Mouse (Mus musculus): ENCODE measurements around the gene Cacna2d3. TPM values are rescaled to one million over a fixed set of nuclear protein-coding genes. Genes with fewer than 3 reads are reported as not detected.

Gene Cacna2d3
- total RNA-seq, 1 experiment from 2014 or later, result 3.7 TPM

DNA sequence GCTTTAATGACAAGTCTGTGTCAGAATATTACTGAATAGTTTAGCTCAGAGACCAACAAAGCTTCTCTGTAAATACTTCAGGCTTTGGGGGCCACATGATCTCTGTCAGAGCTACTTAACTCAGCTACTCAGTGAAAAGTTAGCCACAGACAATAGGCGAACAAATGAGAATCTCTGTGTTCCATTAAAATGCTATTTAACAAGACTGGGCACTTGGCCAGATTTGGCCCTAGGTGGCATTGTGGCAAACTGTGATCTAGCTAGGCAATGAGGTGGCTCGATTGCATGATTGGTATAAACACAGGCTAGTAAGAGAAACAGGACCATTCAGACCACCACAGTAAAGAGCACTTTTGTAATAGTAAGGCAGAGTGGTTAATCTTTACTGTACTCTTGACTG is 478.1 kb downstream of the Cacna2d3 start:
- no peak for DNase-seq

DNA sequence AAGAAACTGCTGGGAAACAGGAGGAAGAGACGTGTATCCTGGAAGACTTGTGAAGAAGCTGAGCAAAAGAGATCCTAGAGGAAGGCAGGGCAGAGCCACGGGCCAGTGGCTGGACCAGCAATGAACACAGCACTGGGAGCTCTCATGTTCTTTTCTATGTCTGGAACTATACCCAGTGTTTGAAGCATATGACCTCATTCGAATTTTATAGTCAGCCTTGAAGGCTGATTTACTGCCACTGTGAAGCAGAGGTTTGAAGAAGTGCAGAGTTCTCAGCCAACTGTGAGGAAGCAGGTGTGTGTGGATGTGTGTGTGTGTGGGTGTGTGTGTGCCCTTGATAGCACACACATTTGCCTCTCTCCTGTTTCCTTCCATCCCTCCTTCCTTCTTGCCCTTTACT is 483.2 kb downstream of the Cacna2d3 start:
- DNase-seq, result no peak

DNA sequence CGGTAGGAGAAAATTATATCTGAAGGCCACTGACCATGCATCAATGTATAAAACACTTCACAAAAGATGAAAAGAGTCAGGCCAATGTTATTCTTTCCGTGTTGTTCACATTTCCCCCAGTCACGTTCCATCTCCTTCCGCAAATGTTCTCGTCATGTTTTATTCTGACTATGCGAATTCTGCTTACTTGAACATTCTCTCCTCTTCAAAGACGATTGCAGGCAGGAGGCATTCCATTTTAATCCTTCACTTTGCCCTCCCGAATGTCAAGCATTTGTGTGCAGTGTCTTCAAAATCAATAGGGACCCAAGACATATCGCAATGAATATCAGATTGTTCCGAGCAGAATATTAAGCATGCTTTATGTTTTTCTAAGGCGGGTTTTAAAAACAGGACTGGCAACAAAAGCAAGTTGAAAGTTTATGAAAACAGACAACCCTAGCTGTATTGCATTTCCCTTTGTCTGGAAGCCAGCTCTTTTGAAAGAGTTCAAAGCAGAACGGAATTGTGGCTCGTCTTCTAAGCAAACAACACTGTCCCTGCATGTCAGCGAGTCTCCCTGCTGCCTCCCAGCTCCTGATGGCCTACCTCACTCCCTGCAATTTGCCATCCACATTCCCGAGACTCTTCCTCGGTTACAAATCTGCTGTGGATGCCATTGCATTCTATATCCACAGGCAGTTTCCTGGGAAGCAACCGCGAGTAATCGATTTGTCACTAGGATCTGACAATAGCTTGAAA is 492.5 kb downstream of the Cacna2d3 start:
- no peak for DNase-seq

DNA sequence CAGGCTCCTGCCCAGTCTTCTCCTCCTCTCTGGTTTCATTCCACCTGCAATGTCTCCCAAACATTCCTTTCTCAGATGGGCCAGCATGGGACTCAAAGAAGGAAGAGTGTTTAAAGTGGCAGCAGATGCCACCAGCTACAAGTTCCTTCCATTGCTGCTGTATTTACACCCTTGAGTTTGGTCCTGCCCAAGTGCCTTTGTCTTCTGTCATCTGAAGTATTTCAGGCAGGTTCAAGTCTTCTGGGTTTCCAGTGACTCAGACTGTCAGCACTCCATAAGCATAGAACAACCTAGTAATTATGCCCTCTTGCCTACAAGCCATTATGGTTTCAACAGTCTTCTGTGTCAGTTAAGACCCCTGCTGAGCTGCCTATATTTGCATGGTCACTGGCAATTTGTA is 493.2 kb downstream of the Cacna2d3 start:
- no peak for DNase-seq

DNA sequence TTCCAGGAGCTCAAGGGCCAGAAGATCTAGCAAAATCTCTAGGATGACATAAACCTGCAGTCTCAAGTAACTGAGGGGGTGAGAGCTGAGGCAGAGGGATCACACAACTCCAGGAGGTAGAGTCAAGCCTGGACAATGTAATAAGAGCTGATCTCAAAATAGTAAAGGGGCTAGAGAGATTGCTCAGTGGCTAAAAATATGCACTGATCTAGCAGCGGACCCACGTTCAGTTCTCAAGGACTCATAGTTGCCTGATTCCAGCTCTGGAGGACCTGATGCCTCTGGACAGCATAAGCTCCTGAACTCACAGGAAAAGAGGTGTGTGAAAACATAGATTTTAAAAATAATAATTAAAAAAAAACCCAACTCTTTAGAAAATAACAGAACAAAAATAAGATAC is 493.7 kb downstream of the Cacna2d3 start:
- no peak for DNase-seq

DNA sequence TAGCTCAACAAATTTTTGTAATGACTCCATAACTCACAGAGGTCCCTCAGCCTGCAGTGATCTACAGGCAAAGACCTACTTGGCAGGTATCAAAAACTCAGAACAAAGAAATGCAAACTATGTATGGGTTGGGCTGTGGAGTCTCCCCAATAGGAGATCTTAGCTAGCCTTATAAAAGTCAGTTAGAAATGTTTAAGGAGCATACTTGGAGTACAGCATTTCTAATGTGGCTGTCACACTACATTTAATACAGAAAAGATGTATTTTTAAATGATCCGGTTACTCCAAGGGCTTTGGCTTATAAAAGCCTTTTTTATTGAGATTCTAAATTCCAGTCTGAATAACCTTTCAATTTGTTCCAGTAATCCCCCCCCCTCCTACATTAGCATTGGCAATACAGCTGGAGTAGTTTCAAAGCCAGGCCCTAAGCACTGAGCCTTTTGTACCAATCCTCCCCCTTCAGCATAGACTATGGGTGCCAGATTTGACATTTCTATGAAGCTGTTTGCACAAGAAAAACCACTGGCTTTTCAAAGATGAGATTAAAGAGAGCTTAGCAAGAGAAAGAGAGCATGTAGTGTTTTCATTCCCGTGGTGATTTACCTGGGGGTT is 495.8 kb downstream of the Cacna2d3 start:
- DNase-seq, result no peak

DNA sequence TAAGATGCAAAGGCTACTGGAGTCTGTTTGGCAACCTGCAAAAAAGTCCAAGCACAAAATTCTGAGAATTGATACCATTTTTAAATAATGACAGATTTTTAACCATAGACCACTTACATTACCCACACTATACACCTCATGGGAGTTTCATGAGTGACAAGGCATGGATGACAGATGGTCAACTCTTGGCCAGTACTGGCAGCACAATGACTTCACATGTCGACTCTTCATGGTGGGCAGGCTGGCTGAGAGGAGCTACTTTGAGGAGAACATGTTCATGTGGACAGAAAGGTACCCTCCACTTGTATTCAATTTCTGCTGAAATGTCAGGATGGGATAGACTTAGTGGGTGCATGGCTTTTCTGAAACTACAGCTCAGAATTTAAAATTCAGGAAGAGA is 498.7 kb downstream of the Cacna2d3 start:
- DNase-seq, result no peak

DNA sequence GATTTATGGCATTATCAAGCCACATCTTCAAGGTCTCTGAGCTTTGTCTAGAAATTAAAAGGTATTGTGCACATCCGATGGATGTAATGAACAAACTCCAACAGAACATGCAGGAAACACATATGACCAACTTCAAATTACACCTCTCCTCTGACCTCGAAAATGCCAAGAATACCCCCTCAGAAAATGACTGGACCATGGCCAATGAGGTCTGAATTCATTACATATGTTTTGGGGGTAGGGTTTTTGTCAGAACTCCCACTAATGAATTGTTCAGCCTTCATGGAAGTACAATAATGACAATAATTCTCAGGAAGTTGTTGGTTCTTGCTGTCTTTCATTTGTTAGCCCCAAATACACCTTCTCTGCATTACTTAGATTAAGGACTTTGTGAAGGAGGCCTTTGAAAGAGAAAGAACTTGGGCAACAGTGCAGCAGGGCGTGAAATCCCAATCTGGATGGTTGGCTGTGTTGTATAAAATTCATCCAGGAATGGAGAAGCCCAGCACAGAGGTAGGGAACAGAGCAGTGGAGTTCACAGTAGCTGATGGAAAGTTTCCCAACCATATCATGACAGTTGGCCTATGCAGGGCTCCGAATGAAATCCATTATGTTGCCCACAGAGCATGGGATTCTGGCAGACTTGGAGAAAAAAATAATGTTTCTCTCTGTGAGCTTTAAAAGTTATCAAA is 499.3 kb downstream of the Cacna2d3 start:
- no peak for DNase-seq

DNA sequence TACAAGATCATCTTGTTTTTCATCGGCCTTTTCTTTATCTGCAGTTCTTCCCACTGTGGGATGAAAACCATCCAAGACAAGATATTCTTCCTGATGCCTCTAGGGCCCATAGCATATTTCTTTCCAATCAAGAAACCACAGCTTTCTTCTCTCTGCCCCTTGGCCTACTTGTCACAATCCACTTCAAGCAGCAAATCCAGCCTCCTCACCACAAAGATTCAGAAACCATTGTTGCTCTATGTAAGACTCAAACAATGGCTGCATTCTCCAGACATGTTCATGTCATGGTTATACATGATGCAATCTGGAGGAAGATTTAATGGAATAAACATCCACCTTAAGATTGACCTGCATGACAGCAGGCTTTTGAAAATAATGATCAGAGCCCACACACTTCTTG is 505.6 kb downstream of the Cacna2d3 start:
- no peak for DNase-seq

DNA sequence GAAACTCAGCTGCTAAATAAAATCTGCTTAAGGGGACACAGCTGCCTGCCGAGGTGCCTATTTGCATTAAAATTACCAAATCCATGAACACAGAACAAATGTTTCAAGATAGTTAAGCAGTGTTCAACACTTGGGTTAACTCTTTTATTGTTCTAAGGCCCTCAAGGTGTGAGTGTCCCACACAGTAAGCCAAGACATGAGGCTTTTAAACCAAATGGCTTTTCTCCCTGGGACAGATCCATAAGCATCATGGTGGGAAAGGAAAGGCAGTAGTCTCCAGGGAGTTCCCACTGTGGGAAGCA is 516.7 kb downstream of the Cacna2d3 start:
- no peak for DNase-seq

DNA sequence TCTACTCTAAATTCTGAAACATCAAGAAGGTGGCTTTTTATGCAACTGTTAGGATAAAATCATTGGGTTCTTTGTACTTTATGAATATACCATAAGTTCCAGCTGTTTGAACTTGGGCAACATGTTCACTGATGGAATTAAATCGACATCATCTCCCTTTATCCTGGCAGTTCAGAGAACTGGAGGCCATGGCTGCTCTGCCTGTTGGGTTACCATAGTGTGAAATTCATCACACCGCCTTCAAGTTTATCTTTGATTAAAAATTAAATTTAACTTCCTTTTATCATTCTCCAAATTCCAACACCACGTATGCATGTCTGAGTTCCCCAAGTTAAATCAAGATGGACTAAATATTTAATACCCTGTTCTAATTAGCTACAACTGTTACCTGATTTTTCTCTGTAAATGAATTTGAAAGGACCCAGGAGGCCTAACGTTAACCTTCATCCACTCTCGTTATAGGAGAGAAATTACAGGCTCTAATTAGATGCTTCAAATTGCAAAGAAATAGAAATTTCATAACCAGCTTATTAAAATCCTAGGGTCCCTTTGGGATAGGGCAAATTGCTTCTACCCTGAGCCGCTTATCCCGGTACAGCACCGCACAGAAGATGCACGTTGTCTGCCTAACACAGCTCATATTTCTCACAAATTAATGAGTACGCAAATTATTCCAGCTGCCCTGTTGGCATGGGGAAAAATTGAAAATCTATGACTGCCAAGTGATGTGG is 517.3 kb downstream of the Cacna2d3 start:
- no peak for DNase-seq

DNA sequence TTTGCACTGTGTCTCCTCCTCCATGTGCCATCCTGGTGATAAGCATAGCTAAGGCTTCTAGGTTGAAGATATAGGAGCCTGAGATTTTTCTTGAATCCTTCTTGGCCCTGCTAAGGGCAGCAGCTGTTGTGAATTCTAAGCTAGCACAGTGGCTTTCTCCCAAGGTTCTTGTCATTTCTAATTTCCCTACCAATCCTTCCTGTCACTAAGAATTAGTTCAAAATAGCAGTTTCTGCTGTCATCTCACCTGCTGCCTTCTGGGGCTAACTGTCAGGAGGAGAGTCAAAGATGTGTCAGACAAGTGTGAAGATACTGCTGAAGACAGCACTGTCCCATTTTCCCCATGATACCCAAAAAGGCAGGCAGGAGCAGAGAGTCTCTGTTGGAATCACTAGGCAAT is 525.5 kb downstream of the Cacna2d3 start:
- no peak for DNase-seq

DNA sequence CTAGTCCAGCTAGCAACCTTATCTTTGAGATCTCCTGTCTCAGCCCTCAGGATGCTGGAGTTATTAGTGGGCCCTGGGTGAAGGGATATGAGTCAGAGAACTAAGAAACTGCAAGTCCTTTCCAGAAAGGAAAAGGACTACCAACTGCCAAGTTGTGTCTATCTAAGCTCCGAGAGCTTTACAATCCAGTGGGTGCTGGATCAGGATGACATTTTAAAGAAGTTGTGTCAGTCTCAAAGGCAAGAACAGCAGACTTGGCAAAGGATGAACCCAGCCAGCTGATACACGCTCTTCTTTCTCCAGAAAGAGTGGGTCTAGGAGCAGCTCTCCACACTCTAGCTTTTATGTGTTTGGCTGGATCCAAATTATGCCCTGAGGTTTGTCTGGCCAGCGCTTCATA is 530.2 kb downstream of the Cacna2d3 start:
- no peak for DNase-seq

DNA sequence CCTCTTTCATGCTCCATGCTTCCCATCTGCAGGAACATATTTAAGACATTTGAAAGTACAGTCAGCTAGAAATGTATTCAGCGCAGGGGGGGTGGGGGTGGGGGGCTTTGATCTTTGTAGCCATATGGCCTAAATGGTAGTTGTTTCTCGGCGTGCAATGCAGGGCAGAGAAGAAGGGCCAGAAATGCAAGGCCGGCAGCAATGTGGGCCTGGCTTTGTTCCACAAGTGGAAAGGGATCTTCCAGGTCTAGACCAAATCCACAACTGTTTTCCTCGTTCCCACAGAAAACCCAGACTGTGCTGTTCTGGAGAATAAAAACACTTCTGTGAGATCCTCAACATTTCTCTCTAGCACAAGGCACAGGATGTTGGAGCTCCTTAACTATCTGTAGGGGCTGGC is 537.9 kb downstream of the Cacna2d3 start:
- no peak for DNase-seq

DNA sequence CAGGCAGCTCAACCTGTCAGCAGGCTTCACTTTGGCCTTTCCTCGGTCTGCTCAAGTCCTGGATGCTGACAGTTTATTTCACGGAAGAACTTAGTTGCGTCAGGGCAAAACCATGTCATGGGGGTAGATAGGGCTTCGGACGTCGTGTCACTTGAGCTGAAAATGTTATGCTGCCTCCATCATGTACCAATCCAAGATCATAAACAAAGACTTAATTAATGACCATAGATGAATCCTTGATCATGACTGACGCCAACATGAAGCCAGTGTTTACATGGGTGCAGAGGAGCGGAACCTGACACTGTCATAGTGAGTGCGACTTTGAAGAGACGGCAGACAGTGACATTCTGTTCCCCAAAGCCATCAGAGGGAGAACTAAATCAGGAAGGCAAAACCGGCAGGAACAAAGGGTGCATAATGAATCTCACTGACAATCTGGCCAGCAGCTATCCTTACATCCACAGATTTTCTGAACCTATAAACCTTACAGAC is 542.2 kb downstream of the Cacna2d3 start:
- DNase-seq, result no peak

DNA sequence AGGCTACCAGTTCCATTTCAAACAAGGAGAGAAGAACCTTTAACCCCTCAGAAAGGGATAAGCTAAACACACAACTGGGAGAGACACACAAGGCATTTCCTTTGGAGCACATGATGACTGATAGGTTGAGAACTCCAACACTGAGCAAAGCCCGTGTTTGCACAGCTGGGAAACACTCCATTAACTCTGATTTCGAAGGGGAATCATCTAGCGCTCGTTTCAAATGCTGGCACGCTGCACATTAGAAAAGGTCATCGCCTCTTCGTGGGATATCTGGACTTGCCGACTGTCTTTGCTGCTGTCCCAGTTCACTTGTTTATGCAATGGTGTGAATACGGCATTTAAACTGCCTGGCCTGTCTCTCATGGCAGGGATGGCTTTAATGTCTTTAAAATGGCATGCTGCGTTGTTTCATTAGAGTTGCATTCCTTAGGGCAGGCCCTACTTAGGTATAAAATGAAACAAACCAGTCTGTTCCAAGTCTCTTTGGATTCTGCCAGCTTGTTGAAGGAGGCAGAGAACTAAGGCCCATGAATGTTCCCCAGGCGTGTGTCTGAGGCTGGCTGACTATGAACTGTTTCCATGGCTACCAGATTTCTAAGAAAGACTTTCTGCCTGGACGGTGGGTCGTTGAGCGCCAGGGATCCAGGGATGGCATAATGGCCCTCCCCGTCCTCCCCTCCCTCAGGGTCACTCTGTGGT is 542.8 kb downstream of the Cacna2d3 start:
- DNase-seq, result no peak

DNA sequence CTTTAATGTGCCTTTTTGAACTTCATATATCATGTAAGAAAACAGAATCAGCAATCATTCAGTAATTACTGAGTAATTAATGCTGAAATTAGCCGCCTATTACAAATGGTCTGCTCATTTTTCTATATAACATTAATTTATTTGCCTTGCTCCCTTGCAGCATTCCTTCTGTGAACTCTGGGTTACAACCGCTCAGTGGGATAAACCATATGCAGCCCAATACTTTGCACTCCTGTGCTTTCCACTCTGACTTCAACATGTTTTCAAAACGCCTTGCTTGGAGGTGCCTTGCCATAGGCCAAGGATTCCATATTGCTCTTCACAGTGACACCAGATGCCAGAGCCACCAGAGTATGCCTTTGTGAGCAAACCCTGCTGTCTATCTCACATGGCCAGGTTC is 546.9 kb downstream of the Cacna2d3 start:
- DNase-seq, result no peak

DNA sequence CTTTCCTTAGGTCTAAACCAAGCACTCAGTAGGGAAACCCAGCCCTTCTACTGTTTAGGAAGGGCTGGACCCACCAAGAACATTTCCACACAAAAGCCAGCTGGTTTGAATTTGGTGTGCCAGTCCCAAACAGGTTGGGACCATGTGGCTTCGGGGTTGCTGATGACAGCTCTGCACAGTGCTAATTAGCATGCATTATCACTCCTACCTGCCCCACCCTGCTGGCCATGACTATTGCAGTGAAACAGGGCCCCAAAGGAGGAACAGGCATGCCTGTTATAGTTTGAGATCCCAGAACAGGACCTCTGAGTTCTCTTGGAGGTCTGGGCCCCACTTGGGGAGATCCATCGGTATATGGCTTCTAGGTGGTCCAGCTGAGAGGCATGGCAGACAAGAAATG is 549.5 kb downstream of the Cacna2d3 start:
- DNase-seq, result no peak

DNA sequence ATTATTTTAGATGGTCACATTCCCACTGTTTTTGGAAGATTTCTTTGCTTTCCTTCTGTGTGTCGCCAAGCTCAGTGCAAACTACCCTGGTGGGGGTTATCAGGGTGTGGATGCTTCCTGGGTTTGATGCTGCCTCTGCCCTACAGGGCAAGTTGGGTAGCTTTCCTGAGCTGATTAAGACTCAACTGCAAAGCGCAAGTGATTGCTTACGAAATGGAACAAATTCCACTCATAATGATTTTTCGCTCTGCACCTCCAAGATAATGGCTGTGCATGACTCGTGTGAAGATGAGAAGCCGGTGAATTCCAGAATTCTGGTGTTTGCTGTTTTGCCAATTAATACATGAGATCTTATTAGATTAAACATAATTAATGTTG is 557.0 kb downstream of the Cacna2d3 start:
- no peak for DNase-seq

DNA sequence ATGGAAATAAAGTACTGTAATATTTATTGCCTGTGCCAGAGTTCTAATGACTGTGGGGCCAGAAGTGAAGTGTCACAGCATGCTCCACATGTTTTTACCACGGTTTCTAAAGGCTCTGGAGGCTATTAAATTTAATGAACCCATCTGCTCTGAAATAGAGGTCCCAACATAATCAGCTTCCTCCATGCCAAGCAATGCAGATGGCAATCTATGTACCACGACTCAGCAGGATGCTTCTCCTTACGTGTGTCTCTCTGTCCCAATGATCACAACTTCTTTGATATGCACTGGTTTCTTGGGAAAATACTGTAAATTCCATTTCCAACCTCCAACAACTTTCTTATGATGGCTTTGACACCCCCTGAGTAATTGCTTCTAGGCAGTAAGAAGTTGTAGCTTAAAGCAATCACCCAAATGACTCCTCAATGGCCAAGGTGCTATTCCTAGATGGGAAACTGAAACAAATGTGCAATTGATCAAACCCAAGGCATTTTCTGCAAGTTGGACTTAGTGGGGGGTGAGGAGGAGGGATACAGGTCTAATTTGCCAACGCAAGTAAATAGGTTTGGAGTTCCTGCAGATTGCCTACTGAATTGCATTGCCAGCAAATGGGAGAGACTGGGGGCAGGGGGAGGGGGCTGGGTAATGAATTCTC is 557.5 kb downstream of the Cacna2d3 start:
- DNase-seq, result no peak

DNA sequence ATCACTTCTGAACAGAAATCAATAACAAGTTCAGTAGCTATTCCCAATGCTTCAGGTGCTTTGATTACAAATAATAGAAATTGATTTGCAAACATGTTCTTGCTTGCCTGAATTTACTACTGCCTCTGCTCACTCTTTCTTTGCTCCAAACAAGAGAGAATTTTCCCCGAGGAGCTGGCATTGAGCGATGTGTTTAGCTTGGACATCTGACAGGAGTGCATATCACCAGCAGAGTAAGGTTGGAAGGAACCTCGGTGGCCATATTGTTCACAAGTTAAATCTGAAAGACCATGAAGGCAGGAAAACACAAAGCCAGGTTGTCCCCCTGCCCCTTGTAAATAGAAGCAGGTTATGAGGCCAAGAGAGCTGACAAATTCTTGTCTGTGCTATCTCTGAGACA is 561.9 kb downstream of the Cacna2d3 start:
- no peak for DNase-seq

DNA sequence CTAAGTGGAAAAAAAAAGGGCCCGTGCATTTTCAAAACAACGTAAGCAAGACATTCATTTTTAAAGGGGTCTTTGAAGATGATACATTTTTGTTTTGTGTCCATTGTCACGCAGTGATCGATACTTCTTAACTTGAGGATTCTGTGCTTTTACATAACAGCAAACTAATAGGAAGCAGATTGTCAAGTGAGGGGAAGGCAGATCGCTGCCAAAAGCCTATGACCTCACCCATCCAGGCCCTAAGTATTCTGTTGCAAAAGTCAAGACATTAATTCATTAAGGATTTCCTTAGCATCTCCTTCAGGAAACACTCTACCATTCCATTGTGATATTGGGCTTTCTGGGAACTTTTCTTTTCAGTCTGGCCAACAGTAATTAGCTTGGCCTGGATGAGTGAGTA is 564.6 kb downstream of the Cacna2d3 start:
- DNase-seq, result no peak
